Mouse (Mus musculus) midbrain, embryonic 12.5 days (tissue): ENCODE measurements around the gene Mrpl33. TPM values are rescaled to one million over a fixed set of nuclear protein-coding genes. Genes with fewer than 3 reads are reported as not detected.
"Not testable (repeated sequence)": the region's sequence is repeated elsewhere in the genome, so short reads cannot be mapped to it uniquely, and the experiment has no call there.

Experiments
- ATAC-seq: fragments of 200-750 bp; cut with Nextera tagmentation; 2 replicates; pipeline ENCODE4 v1.8.0; 2017; ENCODE audit warnings: low read depth, moderate TSS enrichment, moderate library complexity; ENCODE audit not compliant: low FRiP score
- H3K27ac ChIP-seq: fragments of 300-500 bp; sonication (generic); replicated peaks from 2 replicates; pipeline ENCODE4 v1.5.1; 2016; ENCODE audit warnings: mild to moderate bottlenecking
- H3K27me3 ChIP-seq: fragments of 300-500 bp; sonication (generic); 2 replicates; pipeline ENCODE4 v1.6.1; 2016; ENCODE audit warnings: mild to moderate bottlenecking
- H3K36me3 ChIP-seq: fragments of 300-500 bp; sonication (generic); 2 replicates; pipeline ENCODE4 v1.6.1; 2016
- H3K4me1 ChIP-seq: fragments of 300-500 bp; sonication (generic); 2 replicates; pipeline ENCODE4 v1.6.1; 2016
- H3K4me2 ChIP-seq: fragments of 300-500 bp; sonication (generic); replicated peaks from 2 replicates; pipeline ENCODE4 v1.6.1; 2016; ENCODE audit warnings: mild to moderate bottlenecking, moderate library complexity
- H3K4me3 ChIP-seq: fragments of 300-500 bp; sonication (generic); 2 replicates; pipeline ENCODE4 v1.5.1; 2016; ENCODE audit warnings: mild to moderate bottlenecking
- H3K9ac ChIP-seq: fragments of 300-500 bp; sonication (generic); replicated peaks from 2 replicates; pipeline ENCODE4 v1.6.1; 2016; ENCODE audit warnings: mild to moderate bottlenecking, moderate library complexity
- H3K9me3 ChIP-seq: fragments of 300-500 bp; sonication (generic); 2 replicates; pipeline ENCODE4 v1.6.1; 2016; ENCODE audit warnings: mild to moderate bottlenecking
- WGBS: fragments of 180-500 bp; shearing (Covaris S2); methylation state at CpG from one replicate; pipeline ENCODE4 v1.1.7; 2016; 5-methylcytosine and 5-hydroxymethylcytosine counted together
- polyA plus RNA-seq: library from polyadenylated mRNA; unstranded; fragments of >200 nt; fragmentation: Nextera tagmentation; extraction: Ambion mirVana; gene quantifications from 2 replicates; pipeline ENCODE4 v1.2.1, GENCODE M21; 2016

Gene Mrpl33
- polyA plus RNA-seq, 1 experiment from 2014 or later, result 204 TPM

GRCm38 (mm10) chr5:31627562-31628526, 31.1 kb downstream of the Mrpl33 start:
- no peaks in the 10 kb centered on the region for H3K9me3 ChIP-seq
- no peak overlapping the region for H3K9ac ChIP-seq
- 0 out of 2 replicates have a peak, but pooled peaks cover 2% of the 10 kb centered on the region for H3K4me1 ChIP-seq
- no peaks in the 10 kb centered on the region for H3K27me3 ChIP-seq
- H3K36me3 ChIP-seq, result 0 out of 2 replicates have a peak, but pooled peaks cover 4% of the 10 kb centered on the region
- no peak overlapping the region for H3K27ac ChIP-seq
- ATAC-seq, result no peak
- WGBS, result 81% methylated on average over 9 of the region's 9 CpGs
- H3K4me3 ChIP-seq, result no peak overlapping the region
- no peak overlapping the region for H3K4me2 ChIP-seq

GRCm38 (mm10) chr5:31628555-31628954, 31.8 kb downstream of the Mrpl33 start:
- H3K4me2 ChIP-seq, result no peak overlapping the region
- ATAC-seq, result no peak
- 91% methylated on average over 8 of the region's 8 CpGs for WGBS

GRCm38 (mm10) chr5:31630064-31630463, 33.3 kb downstream of the Mrpl33 start:
- no peaks in the 10 kb centered on the region for H3K9me3 ChIP-seq
- no peaks in the 10 kb centered on the region for H3K36me3 ChIP-seq
- H3K27ac ChIP-seq, result no peak overlapping the region
- no peaks in the 10 kb centered on the region for H3K27me3 ChIP-seq
- H3K4me1 ChIP-seq, result 0 out of 2 replicates have a peak, but pooled peaks cover 2% of the 10 kb centered on the region
- no peak overlapping the region for H3K4me2 ChIP-seq
- ATAC-seq, result no peak
- no peak overlapping the region for H3K9ac ChIP-seq
- H3K4me3 ChIP-seq, result no peak overlapping the region
- WGBS, result 76% methylated on average over 5 of the region's 5 CpGs

More at GRCm38 (mm10) chr5:31628555-31628954, 31.8 kb downstream of the Mrpl33 start:
- Histone ChIP-seq H3K9ac (no peak overlapping the region), H3K27ac (no peak overlapping the region), H3K9me3 (no peaks in the 10 kb centered on the region), H3K27me3 (no peaks in the 10 kb centered on the region), H3K4me3 (no peak overlapping the region), H3K36me3 (0 out of 2 replicates have a peak, but pooled peaks cover 2% of the 10 kb centered on the region), H3K4me1 (0 out of 2 replicates have a peak, but pooled peaks cover 2% of the 10 kb centered on the region)

- H3K27ac ChIP-seq, H3K9ac ChIP-seq, H3K4me3 ChIP-seq, H3K36me3 ChIP-seq, H3K9me3 ChIP-seq, H3K27me3 ChIP-seq, ATAC-seq, H3K4me2 ChIP-seq: not testable (repeated sequence)
- peaks cover 10% of the 10 kb centered on the region; the same call in 1 of the 2 replicates for H3K4me1 ChIP-seq
- 99% methylated on average over 4 of the region's 4 CpGs for WGBS
Measured at GRCm38 (mm10) chr5:31631169-31631568, 34.4 kb downstream of the Mrpl33 start.

GRCm38 (mm10) chr5:31634161-31634560, 37.4 kb downstream of the Mrpl33 start:
- ATAC-seq, result no peak
- H3K4me3 ChIP-seq, result no peak overlapping the region
- H3K9me3 ChIP-seq, result no peaks in the 10 kb centered on the region
- WGBS, result 64% methylated on average over 4 of the region's 4 CpGs
- H3K27ac ChIP-seq, result no peak overlapping the region
- H3K36me3 ChIP-seq, result no peaks in the 10 kb centered on the region
- no peak overlapping the region for H3K4me2 ChIP-seq
- H3K27me3 ChIP-seq, result no peaks in the 10 kb centered on the region
- H3K4me1 ChIP-seq, result peaks cover 18% of the 10 kb centered on the region
- H3K9ac ChIP-seq, result no peak overlapping the region

GRCm38 (mm10) chr5:31634679-31635078, 37.9 kb downstream of the Mrpl33 start:
- no peak overlapping the region for H3K4me3 ChIP-seq
- no peak overlapping the region for H3K9ac ChIP-seq
- no peaks in the 10 kb centered on the region for H3K27me3 ChIP-seq
- peaks cover 18% of the 10 kb centered on the region for H3K4me1 ChIP-seq
- no peaks in the 10 kb centered on the region for H3K36me3 ChIP-seq
- no peak for ATAC-seq
- no peak overlapping the region for H3K4me2 ChIP-seq
- no peak overlapping the region for H3K27ac ChIP-seq
- H3K9me3 ChIP-seq, result no peaks in the 10 kb centered on the region
- 48% methylated on average over 5 of the region's 5 CpGs for whole genome bisulfite sequencing

GRCm38 (mm10) chr5:31636636-31637253, 40.0 kb downstream of the Mrpl33 start:
- 36% methylated on average over 9 of the region's 9 CpGs for WGBS
- H3K4me3 ChIP-seq, result no peak overlapping the region
- no peak overlapping the region for H3K27ac ChIP-seq
- no peaks in the 10 kb centered on the region for H3K9me3 ChIP-seq
- no peaks in the 10 kb centered on the region for H3K27me3 ChIP-seq
- no peak overlapping the region for H3K4me2 ChIP-seq
- H3K9ac ChIP-seq, result no peak overlapping the region
- no peak for ATAC-seq
- H3K36me3 ChIP-seq, result no peaks in the 10 kb centered on the region
- H3K4me1 ChIP-seq, result peaks cover 18% of the 10 kb centered on the region

- Histone ChIP-seq H3K36me3 (no peaks in the 10 kb centered on the region), H3K4me3 (no peak overlapping the region), H3K4me1 (peaks cover 16% of the 10 kb centered on the region), H3K9me3 (no peaks in the 10 kb centered on the region), H3K9ac (no peak overlapping the region), H3K27me3 (no peaks in the 10 kb centered on the region), H3K4me2 (no peak overlapping the region), H3K27ac (no peak overlapping the region)
- WGBS, result 95% methylated on average over 2 of the region's 2 CpGs
- no peak for ATAC-seq
Measured at GRCm38 (mm10) chr5:31640542-31640941, 43.8 kb downstream of the Mrpl33 start.

GRCm38 (mm10) chr5:31642300-31642699, 45.6 kb downstream of the Mrpl33 start:
- Histone ChIP-seq H3K9me3 (no peaks in the 10 kb centered on the region), H3K27ac (no peak overlapping the region), H3K4me3 (no peak overlapping the region), H3K4me1 (no peaks in the 10 kb centered on the region), H3K36me3 (no peaks in the 10 kb centered on the region), H3K4me2 (no peak overlapping the region), H3K27me3 (no peaks in the 10 kb centered on the region), H3K9ac (no peak overlapping the region)
- 89% methylated on average over 3 of the region's 3 CpGs for WGBS
- no peak for ATAC-seq

- no peak overlapping the region for H3K4me3 ChIP-seq
- no peak overlapping the region for H3K4me2 ChIP-seq
- 83% methylated on average over 4 of the region's 4 CpGs for WGBS
- H3K36me3 ChIP-seq, result no peaks in the 10 kb centered on the region
- H3K9me3 ChIP-seq, result no peaks in the 10 kb centered on the region
- H3K9ac ChIP-seq, result no peak overlapping the region
- no peak overlapping the region for H3K27ac ChIP-seq
- ATAC-seq, result no peak
- H3K27me3 ChIP-seq, result no peaks in the 10 kb centered on the region
- H3K4me1 ChIP-seq, result no peaks in the 10 kb centered on the region
Measured at GRCm38 (mm10) chr5:31644272-31644671, 47.5 kb downstream of the Mrpl33 start.

GRCm38 (mm10) chr5:31644847-31645246, 48.1 kb downstream of the Mrpl33 start:
- Histone ChIP-seq H3K9me3 (no peaks in the 10 kb centered on the region), H3K4me3 (no peak overlapping the region), H3K27ac (no peak overlapping the region), H3K4me1 (no peaks in the 10 kb centered on the region), H3K4me2 (no peak overlapping the region), H3K27me3 (no peaks in the 10 kb centered on the region), H3K36me3 (no peaks in the 10 kb centered on the region), H3K9ac (no peak overlapping the region)
- no peak for ATAC-seq
- 94% methylated on average over 6 of the region's 6 CpGs for WGBS

GRCm38 (mm10) chr5:31645798-31646197, 49.1 kb downstream of the Mrpl33 start:
- Histone ChIP-seq H3K4me3 (no peak overlapping the region), H3K27me3 (no peaks in the 10 kb centered on the region), H3K4me2 (no peak overlapping the region), H3K27ac (no peak overlapping the region), H3K9ac (no peak overlapping the region), H3K36me3 (no peaks in the 10 kb centered on the region), H3K9me3 (no peaks in the 10 kb centered on the region), H3K4me1 (no peaks in the 10 kb centered on the region)
- WGBS, result 90% methylated on average over 6 of the region's 6 CpGs
- ATAC-seq, result no peak
